Mouse (Mus musculus) hindbrain, embryonic 11.5 days (tissue): Measurements from ENCODE around the gene Gm21663. TPM values are rescaled to one million over a fixed set of nuclear protein-coding genes. Genes with fewer than 3 reads are reported as not detected.
"Not testable (repeated sequence)": the region's sequence is repeated elsewhere in the genome, so short reads cannot be mapped to it uniquely, and the experiment has no call there.

Source experiments
- ATAC-seq: fragments of 200-750 bp; cut with Nextera tagmentation; 2 replicates; pipeline ENCODE4 v1.8.0; 2017; ENCODE audit warnings: mild to moderate bottlenecking, moderate TSS enrichment, moderate library complexity; ENCODE audit not compliant: low FRiP score
- DNase-seq: peaks from one replicate; pipeline ENCODE4 v3.0.0-alpha.2; 2015; ENCODE audit warnings: low spot score
- H3K27ac ChIP-seq: fragments of 300-500 bp; sonication (generic); 2 replicates; pipeline ENCODE4 v1.5.1; 2014; ENCODE audit warnings: mild to moderate bottlenecking, low read depth, low read length
- H3K27me3 ChIP-seq: fragments of 300-500 bp; sonication (generic); 2 replicates; pipeline ENCODE4 v1.6.1; 2014; ENCODE audit warnings: mild to moderate bottlenecking, low read length, moderate library complexity, mixed read lengths; ENCODE audit not compliant: control insufficient read depth, insufficient read depth
- H3K36me3 ChIP-seq: fragments of 300-500 bp; sonication (generic); 2 replicates; pipeline ENCODE4 v1.6.1; 2014; ENCODE audit warnings: mild to moderate bottlenecking, low read length, moderate library complexity, mixed read lengths; ENCODE audit not compliant: control insufficient read depth, insufficient read depth
- H3K4me1 ChIP-seq: fragments of 300-500 bp; sonication (generic); replicated peaks from 2 replicates; pipeline ENCODE4 v1.6.1; 2014; ENCODE audit warnings: low read length, mixed read lengths; ENCODE audit not compliant: control insufficient read depth, insufficient read depth
- H3K4me2 ChIP-seq: fragments of 300-500 bp; sonication (generic); replicated peaks from 2 replicates; pipeline ENCODE4 v1.6.1; 2014; ENCODE audit warnings: mild to moderate bottlenecking, low read depth, low read length
- H3K4me3 ChIP-seq: fragments of 300-500 bp; sonication (generic); 2 replicates; pipeline ENCODE4 v1.5.1; 2014; ENCODE audit warnings: low read depth, low read length
- H3K9ac ChIP-seq: fragments of 300-500 bp; sonication (generic); 2 replicates; pipeline ENCODE4 v1.6.1; 2014; ENCODE audit warnings: low read depth, low read length
- H3K9me3 ChIP-seq: fragments of 300-500 bp; sonication (generic); 2 replicates; pipeline ENCODE4 v1.6.1; 2016; ENCODE audit warnings: low read length; ENCODE audit not compliant: control insufficient read depth
- WGBS: fragments of 180-500 bp; shearing (Covaris S2); extraction: QIAGEN DNeasy Blood & Tissue Kit; methylation state at CpG from one replicate; pipeline ENCODE4 v1.1.7; 2014; 5-methylcytosine and 5-hydroxymethylcytosine counted together
- polyA plus RNA-seq: library from polyadenylated mRNA; unstranded; fragments of >200 nt; fragmentation: Nextera tagmentation; extraction: Ambion mirVana; gene quantifications from 2 replicates; pipeline ENCODE4 v1.2.1, GENCODE M21; 2014

Gene Gm21663
- 0.11 TPM in 1 of 2 replicates, not detected in the other for polyA plus RNA-seq

DNA sequence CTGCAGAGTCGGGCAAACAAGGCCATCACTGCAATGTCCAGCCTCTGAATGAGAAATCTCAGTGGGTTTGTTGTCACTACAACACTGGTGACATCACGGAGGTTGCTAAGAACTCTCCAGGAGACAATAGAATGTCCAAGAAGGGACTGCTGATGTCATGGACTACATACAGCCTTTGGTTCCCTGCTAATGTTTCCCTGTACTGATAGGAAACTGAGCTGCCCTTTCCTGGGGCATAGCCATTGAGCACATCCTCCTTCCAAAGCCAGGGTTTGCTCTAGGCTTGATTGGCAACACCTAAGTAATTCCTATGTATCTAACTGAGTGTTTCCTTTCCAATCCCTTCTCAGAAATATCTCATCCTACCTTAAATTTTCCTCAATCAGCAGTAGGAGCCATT is at the start of gene Gm21663:
Gene Gm21663 (minus strand): TSS at position 101 of the 400 bp plus-strand sequence.
- not testable (repeated sequence) for H3K4me2 ChIP-seq, H3K27me3 ChIP-seq, ATAC-seq, H3K27ac ChIP-seq, H3K9me3 ChIP-seq, DNase-seq, H3K9ac ChIP-seq, H3K36me3 ChIP-seq, H3K4me3 ChIP-seq, H3K4me1 ChIP-seq
- WGBS: 62% methylated on average over 2 of the region's 2 CpGs

DNA sequence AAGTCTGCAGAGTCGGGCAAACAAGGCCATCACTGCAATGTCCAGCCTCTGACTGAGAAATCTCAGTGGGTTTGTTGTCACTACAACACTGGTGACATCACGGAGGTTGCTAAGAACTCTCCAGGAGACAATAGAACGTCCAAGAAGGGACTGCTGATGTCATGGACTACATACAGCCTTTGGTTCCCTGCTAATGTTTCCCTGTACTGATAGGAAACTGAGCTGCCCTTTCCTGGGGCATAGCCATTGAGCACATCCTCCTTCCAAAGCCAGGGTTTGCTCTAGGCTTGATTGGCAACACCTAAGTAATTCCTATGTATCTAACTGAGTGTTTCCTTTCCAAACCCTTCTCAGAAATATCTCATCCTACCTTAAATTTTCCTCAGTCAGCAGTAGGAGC is 46.4 kb upstream of the Gm21663 start, which contains the start of gene Gm21698:
Gene Gm21698 (minus strand): TSS at position 101 of the 400 bp plus-strand sequence.
- not testable (repeated sequence) for H3K4me3 ChIP-seq, H3K36me3 ChIP-seq, H3K9me3 ChIP-seq, H3K27me3 ChIP-seq, H3K27ac ChIP-seq, ATAC-seq, DNase-seq, H3K9ac ChIP-seq, H3K4me1 ChIP-seq, H3K4me2 ChIP-seq
- no CpG with 5 or more reads among the region's 3 CpGs for WGBS

- ATAC-seq, DNase-seq: not testable (repeated sequence)
- no CpG with 5 or more reads among the region's 2 CpGs for WGBS
These were observed 30.4 kb upstream of the Gm21663 start, which contains the start of gene Gm21680 for GRCm38 (mm10) chr5:25972563-25972962. Gene Gm21680, minus strand, starts transcription at chr5:25972663.

GRCm38 (mm10) chr5:25957050-25957449 is 14.9 kb upstream of the Gm21663 start:
- not testable (repeated sequence) for H3K27me3 ChIP-seq, H3K9ac ChIP-seq, ATAC-seq, H3K36me3 ChIP-seq, DNase-seq, H3K4me3 ChIP-seq, H3K9me3 ChIP-seq, H3K4me1 ChIP-seq, H3K27ac ChIP-seq
- 61% methylated on average over 16 of the region's 17 CpGs for WGBS
- H3K4me2 ChIP-seq: peak overlapping the region; percentile 23; the same call in 1 of the 2 replicates

More at GRCm38 (mm10) chr5:25972563-25972962, 30.4 kb upstream of the Gm21663 start, which contains the start of gene Gm21680:
- H3K9ac ChIP-seq, H3K27ac ChIP-seq, H3K9me3 ChIP-seq, H3K4me2 ChIP-seq, H3K27me3 ChIP-seq, H3K4me1 ChIP-seq, H3K36me3 ChIP-seq, H3K4me3 ChIP-seq: not testable (repeated sequence)

DNA sequence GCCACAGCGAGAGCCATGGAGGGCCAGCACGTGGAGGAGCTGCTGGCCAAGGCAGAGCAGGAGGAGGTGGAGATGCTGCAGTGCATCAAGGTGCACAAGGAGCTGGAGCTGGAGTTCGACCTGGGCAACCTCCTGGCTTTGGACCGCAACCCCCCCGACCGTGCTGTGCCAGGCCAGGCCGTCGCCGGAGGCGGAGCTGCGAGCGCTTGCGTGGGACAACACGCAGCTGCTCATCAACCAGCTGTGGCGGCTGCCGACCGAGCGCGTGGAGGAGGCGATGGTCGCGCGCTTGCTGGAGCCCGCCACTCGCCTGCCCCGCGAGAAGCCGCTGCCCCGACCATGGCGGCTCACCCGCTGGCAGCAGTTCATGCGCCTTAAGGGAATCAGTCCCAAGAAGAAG is 14.4 kb upstream of the Gm21663 start:
- DNase-seq: peak; percentile 31
- H3K4me2 ChIP-seq: peak overlapping the region; percentile 23
- H3K36me3 ChIP-seq, ATAC-seq, H3K4me1 ChIP-seq, H3K27me3 ChIP-seq, H3K9me3 ChIP-seq, H3K27ac ChIP-seq, H3K9ac ChIP-seq: not testable (repeated sequence)
- H3K4me3 ChIP-seq: peak overlapping the region; percentile 17; the same call in 1 of the 2 replicates
- 33% methylated on average over 32 of the region's 32 CpGs for WGBS

- H3K9me3 ChIP-seq, H3K4me2 ChIP-seq, H3K27me3 ChIP-seq, H3K4me3 ChIP-seq, DNase-seq, H3K4me1 ChIP-seq, ATAC-seq, H3K36me3 ChIP-seq, H3K9ac ChIP-seq, H3K27ac ChIP-seq: not testable (repeated sequence)
- WGBS: 79% methylated on average over 2 of the region's 2 CpGs
These were observed 12.1 kb upstream of the Gm21663 start, which contains the start of gene Gm21671 for GRCm38 (mm10) chr5:25954317-25954716. Gene Gm21671, minus strand, starts transcription at chr5:25954417.

DNA sequence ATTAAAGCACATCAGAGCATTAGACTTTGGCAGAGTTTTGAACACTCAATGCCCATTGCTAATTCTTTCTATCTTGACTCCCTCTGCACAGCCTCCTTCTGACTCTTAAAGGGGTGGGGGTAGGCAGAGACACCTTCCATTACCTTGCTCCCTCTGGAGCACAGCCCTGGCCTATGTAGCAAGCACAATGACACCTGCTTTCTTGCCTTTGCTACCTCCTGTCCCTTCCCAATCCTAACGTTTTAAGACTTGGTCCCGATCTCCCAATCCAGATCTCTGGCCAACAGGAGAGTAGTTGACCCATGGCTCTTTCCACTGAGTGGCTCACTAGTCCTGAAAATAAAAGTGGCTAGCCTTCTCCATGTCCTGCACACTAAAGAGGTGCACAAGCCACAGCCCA is 3.2 kb upstream of the Gm21663 start:
- H3K27ac ChIP-seq, H3K4me1 ChIP-seq, H3K4me2 ChIP-seq, DNase-seq, H3K9ac ChIP-seq, ATAC-seq, H3K9me3 ChIP-seq, H3K27me3 ChIP-seq, H3K36me3 ChIP-seq, H3K4me3 ChIP-seq: not testable (repeated sequence)
- 73% methylated on average over 2 of the region's 2 CpGs for WGBS

DNA sequence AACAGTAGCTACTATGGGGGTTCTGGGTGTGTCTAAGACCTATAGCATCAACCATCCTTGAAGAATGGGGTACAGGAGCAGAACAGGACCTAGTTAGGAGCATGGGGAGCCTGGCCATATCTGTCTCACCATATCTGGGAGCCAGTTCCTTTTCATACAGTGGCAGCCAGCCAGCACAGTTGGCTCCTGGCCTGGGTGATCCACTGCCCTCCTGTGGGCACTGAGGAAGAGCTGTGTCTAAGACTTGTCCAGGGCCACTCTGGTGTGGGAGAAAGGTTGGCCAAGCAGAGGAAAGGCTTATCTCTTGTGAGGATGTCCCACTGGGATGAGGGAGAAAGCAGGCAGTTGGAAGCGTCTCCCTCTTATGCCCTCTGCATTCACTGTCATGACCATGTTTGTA is 50.9 kb downstream of the Gm21663 start:
- DNase-seq (no peak), ATAC-seq (no peak)
- Histone ChIP-seq H3K4me2 (no peak overlapping the region), H3K9ac (no peak overlapping the region), H3K27ac (no peak overlapping the region), H3K27me3 (no peaks in the 10 kb centered on the region), H3K36me3 (no peaks in the 10 kb centered on the region), H3K4me1 (no peaks in the 10 kb centered on the region), H3K9me3 (no peaks in the 10 kb centered on the region), H3K4me3 (no peak overlapping the region)
- 83% methylated on average over 1 of the region's 1 CpGs for WGBS

GRCm38 (mm10) chr5:25889746-25890382 is 52.3 kb downstream of the Gm21663 start:
- DNase-seq: no peak
- H3K9ac ChIP-seq: no peak overlapping the region
- no peak overlapping the region for H3K4me3 ChIP-seq
- ATAC-seq: no peak
- H3K27ac ChIP-seq: no peak overlapping the region
- no peaks in the 10 kb centered on the region for H3K36me3 ChIP-seq
- H3K9me3 ChIP-seq: no peaks in the 10 kb centered on the region
- no peaks in the 10 kb centered on the region for H3K27me3 ChIP-seq
- H3K4me1 ChIP-seq: no peaks in the 10 kb centered on the region
- no peak overlapping the region for H3K4me2 ChIP-seq
- 59% methylated on average over 3 of the region's 3 CpGs for WGBS
